Mouse (Mus musculus): Measurements from ENCODE around the gene Aff1.

Gene Aff1

GRCm38 (mm10) chr5:103753511-103754329 lies 61.5 kb downstream of the Aff1 start:
- peak; percentile 99 for DNase-seq

- peak; percentile 95 for DNase-seq
Measured at GRCm38 (mm10) chr5:103754330-103755134, 62.4 kb downstream of the Aff1 start.

- DNase-seq = no peak
Measured at GRCm38 (mm10) chr5:103755135-103755487, 62.9 kb downstream of the Aff1 start.

GRCm38 (mm10) chr5:103756231-103756714 lies 64.1 kb downstream of the Aff1 start:
- DNase-seq = peak; percentile 91

- DNase-seq = peak; percentile 95
Measured at GRCm38 (mm10) chr5:103758491-103758890, 66.3 kb downstream of the Aff1 start.

GRCm38 (mm10) chr5:103759489-103760424 lies 67.6 kb downstream of the Aff1 start:
- DNase-seq = peak; percentile 94

- peak; percentile 97 for DNase-seq
Measured at GRCm38 (mm10) chr5:103760425-103761131, 68.4 kb downstream of the Aff1 start.

- DNase-seq = no peak
Measured at GRCm38 (mm10) chr5:103761754-103762153, 69.6 kb downstream of the Aff1 start.

GRCm38 (mm10) chr5:103762850-103763254 lies 70.7 kb downstream of the Aff1 start:
- peak; percentile 91 for DNase-seq

- no peak for DNase-seq
Measured at GRCm38 (mm10) chr5:103765356-103765755, 73.2 kb downstream of the Aff1 start.

- no peak for DNase-seq
Measured at GRCm38 (mm10) chr5:103765758-103766431, 73.7 kb downstream of the Aff1 start.

- no peak for DNase-seq
Measured at GRCm38 (mm10) chr5:103766432-103766815, 74.2 kb downstream of the Aff1 start.

- no peak for DNase-seq
Measured at GRCm38 (mm10) chr5:103768961-103769360, 76.8 kb downstream of the Aff1 start.

- no peak for DNase-seq
Measured at GRCm38 (mm10) chr5:103769701-103770100, 77.5 kb downstream of the Aff1 start.

GRCm38 (mm10) chr5:103770447-103771222 lies 78.5 kb downstream of the Aff1 start:
- DNase-seq = peak; percentile 94

GRCm38 (mm10) chr5:103771380-103771779 lies 79.2 kb downstream of the Aff1 start:
- DNase-seq = peak; percentile 91

GRCm38 (mm10) chr5:103772252-103772651 lies 80.1 kb downstream of the Aff1 start:
- no peak for DNase-seq

GRCm38 (mm10) chr5:103773100-103773552 lies 81.0 kb downstream of the Aff1 start:
- peak; percentile 98 for DNase-seq

- DNase-seq = peak; percentile 92
Measured at GRCm38 (mm10) chr5:103774703-103775333, 82.6 kb downstream of the Aff1 start.

- DNase-seq = peak; percentile 95
Measured at GRCm38 (mm10) chr5:103775429-103775828, 83.3 kb downstream of the Aff1 start.

Data from heart, adult 11 months (tissue).